Mouse (Mus musculus) E14TG2a.4 (cell line): ENCODE measurements around the gene Naxe.

Experiments used
- H3K27me3 ChIP-seq: 2 replicates; pipeline ENCODE4 v1.6.1; 2014; ENCODE audit warnings: low read length, control low read depth; ENCODE audit not compliant: insufficient read depth
- H3K36me3 ChIP-seq: 2 replicates; pipeline ENCODE4 v1.6.1; 2014; ENCODE audit warnings: low read length, control low read depth; ENCODE audit not compliant: insufficient read depth
- H3K4me1 ChIP-seq: replicated peaks from 2 replicates; pipeline ENCODE4 v1.6.1; 2014; ENCODE audit warnings: low read depth, low read length, control low read depth
- H3K4me3 ChIP-seq: replicated peaks from 2 replicates; pipeline ENCODE4 v1.5.1; 2014; ENCODE audit warnings: mild to moderate bottlenecking, low read length
- H3K9me3 ChIP-seq: 2 replicates; pipeline ENCODE4 v1.6.1; 2014; ENCODE audit warnings: low read length, control low read depth
- CTCF ChIP-seq: conservative IDR thresholded peaks from 2 replicates; pipeline ENCODE4 v1.5.1; 2014; ENCODE audit warnings: low read length
- NANOG ChIP-seq: IDR thresholded peaks from 2 replicates; pipeline ENCODE4 v1.6.1; 2014; ENCODE audit warnings: borderline replicate concordance, low read length, mixed read lengths
- POU5F1 ChIP-seq: IDR thresholded peaks from 2 replicates; pipeline ENCODE4 v1.6.1; 2014; ENCODE audit warnings: low read length, borderline replicate concordance

Naxe gene

GRCm38 (mm10) chr3:88042661-88043421, 15.5 kb downstream of the Naxe start, which contains the start of gene Gpatch4:
Gene Gpatch4, plus strand, starts transcription at chr3:88043108.
- Histone ChIP-seq H3K36me3 (peaks cover 33% of the 10 kb centered on the region), H3K27me3 (peaks cover 22% of the 10 kb centered on the region), H3K4me3 (peak within 1 kb of the TSS; percentile 98), H3K4me1 (peaks cover 33% of the 10 kb centered on the region), H3K9me3 (no peaks in the 10 kb centered on the region)
- TF ChIP-seq CTCF (no peak), POU5F1 (no peak)

GRCm38 (mm10) chr3:88035561-88036293, 22.6 kb downstream of the Naxe start:
- Histone ChIP-seq H3K36me3 (no peaks in the 10 kb centered on the region), H3K4me1 (peaks cover 45% of the 10 kb centered on the region), H3K27me3 (peaks cover 47% of the 10 kb centered on the region), H3K4me3 (no peak overlapping the region), H3K9me3 (no peaks in the 10 kb centered on the region)
- no peak for TF ChIP-seq NANOG
- no peak for TF ChIP-seq POU5F1
- TF ChIP-seq CTCF: no peak

- Histone ChIP-seq H3K36me3 (no peaks in the 10 kb centered on the region), H3K4me1 (peaks cover 46% of the 10 kb centered on the region), H3K27me3 (peaks cover 30% of the 10 kb centered on the region), H3K9me3 (no peaks in the 10 kb centered on the region), H3K4me3 (no peak overlapping the region)
- TF ChIP-seq NANOG (no peak), POU5F1 (no peak)
Observed at GRCm38 (mm10) chr3:88033506-88033905, 24.8 kb downstream of the Naxe start.

GRCm38 (mm10) chr3:88030608-88031395, 27.5 kb downstream of the Naxe start:
- Histone ChIP-seq H3K4me1 (peaks cover 42% of the 10 kb centered on the region), H3K27me3 (peaks cover 37% of the 10 kb centered on the region), H3K4me3 (no peak overlapping the region; the same call in 1 of the 2 replicates), H3K9me3 (no peaks in the 10 kb centered on the region; the same call in 1 of the 2 replicates), H3K36me3 (no peaks in the 10 kb centered on the region)
- TF ChIP-seq NANOG: no peak
- no peak for TF ChIP-seq POU5F1
- no peak for TF ChIP-seq CTCF

GRCm38 (mm10) chr3:88027434-88028186, 30.7 kb downstream of the Naxe start, which contains the start of gene Hapln2:
Gene Hapln2, minus strand, starts transcription at chr3:88027583.
- Histone ChIP-seq H3K36me3 (no peaks in the 10 kb centered on the region), H3K27me3 (peaks cover 60% of the 10 kb centered on the region), H3K4me1 (peaks cover 41% of the 10 kb centered on the region), H3K9me3 (no peaks in the 10 kb centered on the region; the same call in 1 of the 2 replicates), H3K4me3 (no peak within 1 kb of the TSS)
- TF ChIP-seq CTCF (peak; percentile 97), POU5F1 (no peak)

GRCm38 (mm10) chr3:88026823-88027222, 31.5 kb downstream of the Naxe start:
- Histone ChIP-seq H3K4me1 (peaks cover 37% of the 10 kb centered on the region), H3K36me3 (no peaks in the 10 kb centered on the region), H3K27me3 (peaks cover 62% of the 10 kb centered on the region), H3K9me3 (no peaks in the 10 kb centered on the region; the same call in 1 of the 2 replicates), H3K4me3 (no peak overlapping the region)
- no peak for TF ChIP-seq CTCF
- TF ChIP-seq NANOG: no peak

DNA sequence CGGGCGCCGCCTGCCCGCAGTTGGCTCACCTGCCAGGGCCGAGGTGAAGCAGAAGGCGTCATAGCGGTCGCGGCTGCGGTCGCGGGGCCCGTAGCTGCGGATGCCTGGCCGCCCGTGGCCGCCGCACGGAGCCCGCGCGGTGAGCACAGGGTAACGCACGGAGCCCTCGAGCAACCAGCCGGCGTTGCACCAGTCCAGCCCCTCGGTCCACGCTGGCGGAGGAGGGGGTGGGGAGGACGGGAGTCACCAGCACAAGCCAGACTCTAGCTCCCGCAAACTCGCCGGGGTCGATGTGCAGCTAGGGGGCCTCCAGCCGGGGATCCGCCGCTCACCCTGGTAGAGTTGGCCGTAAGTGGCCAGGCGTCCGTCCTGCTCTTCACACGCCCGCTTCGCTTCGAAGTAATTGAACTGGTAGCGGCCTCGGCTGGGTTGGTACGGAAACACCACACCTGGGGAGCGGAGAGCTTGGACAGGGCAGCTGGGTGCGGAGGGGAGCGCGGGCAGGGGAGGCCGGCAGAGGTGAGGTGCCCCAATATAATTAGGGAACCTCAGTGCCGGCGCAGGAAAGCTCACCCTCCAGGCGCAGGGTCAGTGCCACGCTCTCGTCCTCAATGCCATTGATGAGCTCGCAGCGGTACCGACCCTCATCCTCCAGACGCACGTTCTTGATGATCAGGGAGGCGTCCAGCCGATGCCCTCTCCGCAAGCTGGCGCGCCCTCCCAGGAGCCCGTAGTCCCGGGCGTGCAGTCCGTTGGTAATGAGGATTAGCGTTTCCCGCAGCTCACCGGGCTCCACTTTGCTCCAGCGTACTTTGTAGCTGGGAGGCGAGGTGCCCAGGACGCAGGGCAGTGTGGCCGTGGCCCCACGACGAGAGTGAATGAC, 34.9 kb downstream of the Naxe start:
- H3K4me1 ChIP-seq: peaks cover 19% of the 10 kb centered on the region
- H3K36me3 ChIP-seq: no peaks in the 10 kb centered on the region
- TF ChIP-seq CTCF (no peak), POU5F1 (no peak), NANOG (no peak)
- peaks cover 73% of the 10 kb centered on the region for H3K27me3 ChIP-seq
- no peaks in the 10 kb centered on the region; the same call in 1 of the 2 replicates for H3K9me3 ChIP-seq
- H3K4me3 ChIP-seq: peak overlapping the region; percentile 83
